Mouse (Mus musculus): ENCODE results near the gene Gm3727.
"Not testable (repeated sequence)": the region's sequence is repeated elsewhere in the genome, so short reads cannot be mapped to it uniquely, and the experiment has no call there.

Gm3727 gene

GRCm38 (mm10) chr14:7264614-7265013 lies at the start of gene Gm3727:
Gm3727 (minus strand) TSS chr14:7264714.
- DNase-seq (ENCODE audit: low spot score) = not testable (repeated sequence)

DNA sequence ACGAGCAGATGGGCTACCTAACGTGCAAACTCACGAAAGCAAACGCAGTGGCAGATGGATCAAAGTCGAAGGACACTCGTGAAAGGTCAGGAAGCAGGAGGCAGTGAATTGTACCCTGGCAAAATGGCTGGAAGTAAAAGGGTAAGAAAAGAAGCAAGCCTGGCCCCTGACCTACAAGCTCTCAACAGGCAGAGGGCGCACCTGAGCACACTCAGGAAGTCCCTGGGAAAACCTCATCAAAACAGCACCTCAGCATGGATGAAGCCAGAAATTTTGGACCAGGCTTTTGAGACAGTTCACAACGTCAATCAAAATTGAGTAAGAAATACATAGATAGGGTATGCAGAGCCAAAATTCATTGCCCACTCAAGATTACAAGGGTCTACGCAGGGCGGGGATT lies 21.0 kb downstream of the Gm3727 start:
- DNase-seq (ENCODE audit: low spot score) = not testable (repeated sequence)
